Mouse (Mus musculus): ENCODE data around the gene Frzb.

Gene Frzb

DNA sequence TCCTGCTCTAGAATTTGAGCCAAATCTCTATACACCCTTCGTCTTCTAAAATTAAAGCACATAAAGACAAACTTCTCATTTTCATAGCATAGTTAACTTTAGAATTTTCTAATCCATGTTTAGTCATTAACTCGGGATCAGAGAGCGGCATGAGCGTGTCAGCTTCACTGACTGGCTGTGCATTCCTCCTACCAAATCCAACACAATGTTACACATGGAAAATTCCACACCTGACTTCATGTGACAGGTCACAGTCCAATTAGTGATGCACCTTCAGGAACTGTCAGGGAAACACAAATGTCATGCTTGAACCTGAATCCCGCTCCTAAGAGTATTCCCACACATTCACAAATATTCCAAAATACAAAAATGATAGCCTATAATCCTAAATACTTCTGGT, 24.3 kb downstream of the Frzb start:
- no peak for DNase-seq

DNA sequence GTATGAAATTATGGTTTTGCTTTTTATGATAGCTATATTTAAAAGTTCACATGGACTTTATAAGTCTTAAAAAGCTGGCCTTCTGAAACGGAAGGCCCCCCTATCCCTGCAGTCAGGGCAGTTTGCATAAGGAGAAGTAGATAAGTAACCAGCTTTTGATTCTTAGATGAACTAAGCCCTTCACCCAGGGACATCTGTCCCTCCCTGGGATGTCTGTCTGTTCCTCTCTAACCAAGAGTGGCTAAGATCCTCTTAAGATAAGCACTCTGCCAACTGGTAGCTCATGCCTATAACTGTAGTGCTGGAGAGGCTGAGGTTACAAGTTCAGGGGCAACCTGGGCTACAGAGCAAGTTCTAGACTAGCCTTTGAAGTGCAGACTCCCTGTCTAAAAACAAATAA, 25.4 kb downstream of the Frzb start:
- no peak for DNase-seq

DNA sequence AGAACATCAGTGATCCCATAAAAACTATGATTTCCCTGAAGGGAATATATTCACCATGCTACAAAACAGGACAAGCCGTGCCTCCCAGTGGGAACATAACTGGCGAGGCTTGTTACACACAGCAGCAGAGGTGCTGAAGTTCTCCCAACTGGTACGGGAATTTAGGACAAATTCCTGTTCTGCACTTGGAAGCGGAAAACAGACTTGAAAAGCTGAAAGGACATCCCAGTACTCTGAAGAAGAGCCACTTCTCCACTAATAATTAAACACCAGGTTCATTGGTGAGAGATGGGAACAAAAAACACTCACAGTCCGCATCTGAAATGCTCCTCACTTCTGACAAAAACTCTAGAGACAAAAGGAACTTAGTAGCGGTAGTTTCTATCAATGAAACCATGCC, 31.1 kb downstream of the Frzb start:
- no peak for DNase-seq

DNA sequence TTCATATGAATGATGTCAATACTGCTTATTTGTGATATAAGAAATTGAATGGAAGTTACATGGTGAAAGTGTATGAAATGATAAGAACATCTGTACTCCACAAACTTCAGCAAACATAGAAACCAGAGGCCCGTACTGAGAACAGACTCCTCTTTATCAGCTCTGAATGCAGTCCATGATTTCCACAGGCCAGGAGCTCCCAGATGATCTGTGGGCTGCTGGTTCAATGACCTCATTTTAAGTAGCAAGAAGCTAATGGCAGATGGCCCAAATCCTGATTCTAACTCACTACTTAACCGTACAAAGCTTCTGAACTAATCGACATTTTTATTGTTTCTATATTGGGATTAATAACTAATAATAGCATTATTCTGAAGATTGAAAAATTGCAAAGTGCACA, 33.0 kb downstream of the Frzb start:
- no peak for DNase-seq

DNA sequence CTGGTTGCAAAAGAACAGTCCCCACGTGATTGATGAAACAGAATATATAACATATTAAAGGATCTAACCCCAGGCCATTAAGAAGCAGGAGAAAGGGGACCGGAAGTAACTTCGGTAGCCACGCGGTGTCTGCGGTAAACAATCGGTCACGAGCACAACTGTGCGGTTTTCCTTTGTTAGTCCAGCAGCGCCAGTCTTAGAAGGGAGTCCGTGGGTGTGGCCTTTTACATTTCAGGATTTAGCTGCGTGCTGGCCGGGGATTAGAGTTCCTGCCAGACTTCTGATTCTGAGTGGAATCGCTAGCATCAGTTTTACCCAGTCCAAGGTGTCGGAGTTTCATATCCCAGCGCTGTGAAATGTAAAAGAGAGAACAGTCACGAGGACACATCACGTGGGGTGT, 34.3 kb downstream of the Frzb start:
- no peak for DNase-seq

DNA sequence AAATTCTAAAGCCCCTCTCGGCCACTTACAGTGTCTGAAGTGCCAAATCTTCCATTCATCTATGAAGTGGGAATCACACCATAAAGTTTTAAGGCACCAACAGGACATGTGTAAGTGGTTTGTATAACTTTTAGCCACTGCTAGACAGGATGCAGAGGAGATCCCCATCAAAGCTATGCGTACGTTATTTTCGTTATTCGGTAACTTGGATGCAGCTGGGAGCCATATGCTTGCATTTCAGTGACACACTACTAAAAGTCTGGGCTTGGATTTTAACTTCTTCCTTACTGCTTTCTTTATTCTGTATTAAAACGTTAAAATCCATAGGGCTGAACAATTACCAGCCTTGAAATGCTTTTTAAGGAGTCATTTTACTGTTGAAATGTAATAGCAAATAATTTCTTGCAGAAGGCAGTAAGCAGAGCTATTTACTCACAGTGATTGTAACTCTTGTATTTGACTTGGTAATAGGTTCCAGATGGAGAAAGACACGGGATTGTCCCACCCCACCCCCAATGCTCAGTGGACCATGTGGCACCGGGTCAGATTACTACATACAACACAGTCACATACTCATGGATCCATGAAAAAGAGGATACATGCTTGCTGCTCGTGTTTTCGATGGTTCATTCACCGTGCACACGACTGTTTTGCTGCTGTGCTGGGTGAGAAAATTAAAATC, 37.4 kb downstream of the Frzb start:
- no peak for DNase-seq

GRCm38 (mm10) chr2:80404770-80405169, 42.7 kb downstream of the Frzb start:
- no peak for DNase-seq

GRCm38 (mm10) chr2:80398595-80399099, 48.8 kb downstream of the Frzb start:
- no peak for DNase-seq

DNA sequence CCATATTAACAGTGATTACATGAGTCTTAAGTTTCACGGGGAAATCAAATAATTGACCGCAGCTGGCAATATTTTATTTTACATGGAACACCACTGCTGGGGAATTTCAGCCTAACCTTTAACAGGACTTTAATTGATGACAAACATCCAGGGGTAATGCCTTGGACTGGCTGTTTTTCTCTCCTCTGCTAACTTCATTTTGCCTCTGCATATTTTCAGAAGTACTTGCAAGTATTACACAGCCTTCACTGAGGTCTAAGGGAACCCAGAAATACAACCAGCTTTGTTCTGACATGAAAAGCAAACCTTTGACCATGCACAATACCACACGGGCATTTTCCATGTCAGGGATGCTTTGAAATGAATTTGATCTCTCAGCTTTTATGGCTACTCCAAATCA, 50.6 kb downstream of the Frzb start:
- DNase-seq = no peak

GRCm38 (mm10) chr2:80396057-80396456, 51.4 kb downstream of the Frzb start:
- no peak for DNase-seq

DNA sequence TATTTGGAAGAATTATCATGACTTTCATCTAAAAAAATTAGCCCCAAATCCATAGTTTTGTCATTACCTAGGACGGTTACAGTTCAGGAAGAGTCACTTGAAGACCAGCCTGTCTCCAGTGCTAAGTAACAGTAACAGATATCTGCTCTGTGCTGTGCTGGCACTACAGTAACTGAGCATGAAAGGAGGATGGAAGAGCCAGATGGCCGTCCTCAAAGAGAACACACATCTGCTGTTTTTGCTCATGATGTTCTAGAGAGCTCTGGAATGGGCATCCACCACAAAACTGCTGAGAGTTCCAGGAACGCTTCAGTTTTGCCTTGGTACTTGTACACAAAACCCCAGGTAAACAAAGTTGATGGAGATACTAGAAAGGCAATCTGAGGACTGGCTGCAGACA, 59.1 kb downstream of the Frzb start:
- no peak for DNase-seq

DNA sequence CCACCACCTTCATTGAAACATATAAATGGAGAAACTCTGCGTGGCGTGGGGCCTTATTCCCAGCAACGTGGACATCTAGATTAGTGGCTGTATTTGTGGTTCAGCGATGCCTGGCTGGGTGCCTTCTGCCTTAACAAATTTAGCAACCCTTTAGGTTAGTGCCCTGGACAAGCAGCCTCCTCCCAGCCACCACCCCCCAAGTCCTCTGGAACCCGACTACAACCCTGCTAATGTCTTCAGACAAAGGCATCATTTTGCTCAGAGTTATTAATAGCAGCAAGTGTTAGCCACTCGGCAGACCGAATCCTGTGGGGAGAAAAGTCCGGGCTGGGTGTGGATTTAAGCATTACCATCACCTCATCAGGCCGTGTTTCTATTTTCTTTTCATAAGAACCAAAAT, 59.8 kb downstream of the Frzb start:
- no peak for DNase-seq

DNA sequence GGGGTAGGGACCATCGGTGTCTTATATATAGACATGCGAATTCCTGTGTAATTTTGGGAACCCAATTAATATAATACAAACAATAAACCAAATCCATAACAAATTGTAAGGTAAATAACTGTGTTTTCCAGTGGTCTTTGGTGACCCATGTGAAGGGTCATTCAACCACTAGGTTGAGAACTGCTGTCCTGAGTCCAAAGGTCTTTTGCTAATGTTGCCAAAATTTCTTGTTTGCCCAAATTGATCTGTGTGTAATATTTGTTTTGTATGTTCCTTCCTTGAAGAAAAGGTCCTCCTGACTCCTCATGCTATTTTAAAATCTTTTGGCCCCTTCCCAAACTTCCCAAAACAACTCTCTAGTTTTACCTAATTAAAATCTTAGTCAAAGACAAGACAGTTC, 61.2 kb downstream of the Frzb start:
- DNase-seq = no peak

- DNase-seq = no peak
These were observed 63.0 kb downstream of the Frzb start for GRCm38 (mm10) chr2:80384447-80384846.

- no peak for DNase-seq
These were observed 67.6 kb downstream of the Frzb start for GRCm38 (mm10) chr2:80379848-80380247.

DNA sequence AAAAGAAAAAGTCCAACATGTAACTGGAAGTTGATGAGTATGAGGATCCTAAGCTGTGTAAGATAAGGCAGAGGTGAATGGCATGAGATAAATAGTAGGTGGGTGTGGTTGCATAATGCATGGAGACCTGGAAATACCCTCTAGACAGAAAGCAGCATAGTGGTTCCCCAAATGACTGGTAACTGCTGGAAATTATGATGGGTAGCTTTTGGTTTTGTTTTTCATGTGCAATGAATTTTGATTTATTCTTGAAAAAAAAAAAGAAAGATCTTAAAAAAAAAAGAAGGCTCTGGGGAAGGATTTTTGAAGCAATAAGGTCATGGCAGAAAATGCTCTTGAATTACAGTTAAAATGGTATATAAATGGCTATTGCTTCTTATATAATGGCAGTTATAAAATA, 72.5 kb downstream of the Frzb start:
- no peak for DNase-seq

- DNase-seq = no peak
These were observed 76.0 kb downstream of the Frzb start for GRCm38 (mm10) chr2:80371458-80371857.

All from liver (tissue).